Mouse (Mus musculus): ENCODE measurements at regions not wholly inside any gene's neighbourhood (a gene's known extent, or its start where the extent isn't known, plus 50 kb on each side); places are given as distances from the start of the nearest gene placed in this dataset.

GRCm38 (mm10) chr11:17637158-17637557, 316.5 kb downstream of the Etaa1 start:
- 70% methylated on average over 3 of the region's 3 CpGs for WGBS (ENCODE audit: insufficient replicate concordance)
- no peak overlapping the region for H3K27ac ChIP-seq (ENCODE audit: low read depth, low read length)
- no peaks in the 10 kb centered on the region for H3K9me3 ChIP-seq (replicated peaks; ENCODE audit: control insufficient read depth, low read length)
- H3K27me3 ChIP-seq (ENCODE audit: control insufficient read depth, insufficient read depth, low read length), result no peaks in the 10 kb centered on the region
- no peaks in the 10 kb centered on the region for H3K4me1 ChIP-seq (ENCODE audit: control insufficient read depth, insufficient read depth, low read length)
- H3K4me3 ChIP-seq (ENCODE audit: low read depth, low read length), result no peak overlapping the region
- no peak overlapping the region for H3K9ac ChIP-seq (ENCODE audit: low read depth, low read length)
- no peaks in the 10 kb centered on the region for H3K36me3 ChIP-seq (ENCODE audit: control insufficient read depth, insufficient read depth, low read length)
- no peak for ATAC-seq (replicated peaks; ENCODE audit: insufficient number of reproducible peaks, low FRiP score, low TSS enrichment)
- no peak overlapping the region for H3K4me2 ChIP-seq

- Histone ChIP-seq H3K36me3 (ENCODE audit: control insufficient read depth, insufficient read depth, low read length) (no peaks in the 10 kb centered on the region), H3K27me3 (ENCODE audit: control insufficient read depth, insufficient read depth, low read length) (no peaks in the 10 kb centered on the region), H3K9me3 (replicated peaks; ENCODE audit: control insufficient read depth, low read length) (no peaks in the 10 kb centered on the region), H3K27ac (ENCODE audit: low read depth, low read length) (no peak overlapping the region), H3K4me2 (no peak overlapping the region), H3K4me3 (ENCODE audit: low read depth, low read length) (no peak overlapping the region), H3K9ac (ENCODE audit: low read depth, low read length) (no peak overlapping the region), H3K4me1 (ENCODE audit: control insufficient read depth, insufficient read depth, low read length) (no peaks in the 10 kb centered on the region)
- ATAC-seq (replicated peaks; ENCODE audit: insufficient number of reproducible peaks, low FRiP score, low TSS enrichment), result no peak
- WGBS (ENCODE audit: insufficient replicate concordance), result 64% methylated on average over 7 of the region's 7 CpGs
Observed at GRCm38 (mm10) chr11:17639922-17640321, 313.8 kb downstream of the Etaa1 start.

- Histone ChIP-seq H3K27me3 (ENCODE audit: control insufficient read depth, insufficient read depth, low read length) (no peaks in the 10 kb centered on the region), H3K9ac (ENCODE audit: low read depth, low read length) (no peak overlapping the region), H3K27ac (ENCODE audit: low read depth, low read length) (no peak overlapping the region), H3K4me3 (ENCODE audit: low read depth, low read length) (no peak overlapping the region), H3K36me3 (ENCODE audit: control insufficient read depth, insufficient read depth, low read length) (no peaks in the 10 kb centered on the region), H3K4me1 (ENCODE audit: control insufficient read depth, insufficient read depth, low read length) (no peaks in the 10 kb centered on the region), H3K4me2 (no peak overlapping the region), H3K9me3 (replicated peaks; ENCODE audit: control insufficient read depth, low read length) (no peaks in the 10 kb centered on the region)
- no peak for ATAC-seq (replicated peaks; ENCODE audit: insufficient number of reproducible peaks, low FRiP score, low TSS enrichment)
Observed at GRCm38 (mm10) chr11:17647441-17647840, 306.2 kb downstream of the Etaa1 start.

- Histone ChIP-seq H3K4me3 (ENCODE audit: low read depth, low read length) (no peak overlapping the region), H3K4me2 (no peak overlapping the region), H3K36me3 (ENCODE audit: control insufficient read depth, insufficient read depth, low read length) (no peaks in the 10 kb centered on the region), H3K27me3 (ENCODE audit: control insufficient read depth, insufficient read depth, low read length) (no peaks in the 10 kb centered on the region), H3K9ac (ENCODE audit: low read depth, low read length) (no peak overlapping the region), H3K4me1 (ENCODE audit: control insufficient read depth, insufficient read depth, low read length) (no peaks in the 10 kb centered on the region), H3K27ac (ENCODE audit: low read depth, low read length) (no peak overlapping the region), H3K9me3 (replicated peaks; ENCODE audit: control insufficient read depth, low read length) (no peaks in the 10 kb centered on the region)
- 69% methylated on average over 4 of the region's 4 CpGs for WGBS (ENCODE audit: insufficient replicate concordance)
- ATAC-seq (replicated peaks; ENCODE audit: insufficient number of reproducible peaks, low FRiP score, low TSS enrichment), result no peak
Observed at GRCm38 (mm10) chr11:17651389-17652156, 302.1 kb downstream of the Etaa1 start.

- WGBS (ENCODE audit: insufficient replicate concordance), result 64% methylated on average over 2 of the region's 2 CpGs
- Histone ChIP-seq H3K4me1 (ENCODE audit: control insufficient read depth, insufficient read depth, low read length) (no peaks in the 10 kb centered on the region), H3K9me3 (replicated peaks; ENCODE audit: control insufficient read depth, low read length) (no peaks in the 10 kb centered on the region), H3K9ac (ENCODE audit: low read depth, low read length) (no peak overlapping the region), H3K36me3 (ENCODE audit: control insufficient read depth, insufficient read depth, low read length) (no peaks in the 10 kb centered on the region), H3K4me2 (no peak overlapping the region), H3K27me3 (ENCODE audit: control insufficient read depth, insufficient read depth, low read length) (no peaks in the 10 kb centered on the region), H3K27ac (ENCODE audit: low read depth, low read length) (no peak overlapping the region), H3K4me3 (ENCODE audit: low read depth, low read length) (no peak overlapping the region)
- no peak for ATAC-seq (replicated peaks; ENCODE audit: insufficient number of reproducible peaks, low FRiP score, low TSS enrichment)
Observed at GRCm38 (mm10) chr11:17655840-17656239, 297.8 kb downstream of the Etaa1 start.

GRCm38 (mm10) chr11:17657720-17658119, 296.0 kb downstream of the Etaa1 start:
- H3K4me2 ChIP-seq, result no peak overlapping the region
- ATAC-seq (replicated peaks; ENCODE audit: insufficient number of reproducible peaks, low FRiP score, low TSS enrichment), result no peak

GRCm38 (mm10) chr11:17658289-17658688, 295.4 kb downstream of the Etaa1 start:
- no peak for ATAC-seq (replicated peaks; ENCODE audit: insufficient number of reproducible peaks, low FRiP score, low TSS enrichment)
- no peak overlapping the region for H3K9ac ChIP-seq (ENCODE audit: low read depth, low read length)
- H3K9me3 ChIP-seq (replicated peaks; ENCODE audit: control insufficient read depth, low read length), result no peaks in the 10 kb centered on the region
- H3K36me3 ChIP-seq (ENCODE audit: control insufficient read depth, insufficient read depth, low read length), result no peaks in the 10 kb centered on the region
- no peaks in the 10 kb centered on the region for H3K4me1 ChIP-seq (ENCODE audit: control insufficient read depth, insufficient read depth, low read length)
- no peak overlapping the region for H3K4me3 ChIP-seq (ENCODE audit: low read depth, low read length)
- WGBS (ENCODE audit: insufficient replicate concordance), result 87% methylated on average over 3 of the region's 3 CpGs
- no peaks in the 10 kb centered on the region for H3K27me3 ChIP-seq (ENCODE audit: control insufficient read depth, insufficient read depth, low read length)
- no peak overlapping the region for H3K4me2 ChIP-seq
- H3K27ac ChIP-seq (ENCODE audit: low read depth, low read length), result no peak overlapping the region

More at GRCm38 (mm10) chr11:17657720-17658119, 296.0 kb downstream of the Etaa1 start:
- H3K9me3 ChIP-seq (replicated peaks; ENCODE audit: control insufficient read depth, low read length), result no peaks in the 10 kb centered on the region
- H3K4me3 ChIP-seq (ENCODE audit: low read depth, low read length), result no peak overlapping the region
- no peaks in the 10 kb centered on the region for H3K4me1 ChIP-seq (ENCODE audit: control insufficient read depth, insufficient read depth, low read length)
- no peak overlapping the region for H3K9ac ChIP-seq (ENCODE audit: low read depth, low read length)
- H3K27ac ChIP-seq (ENCODE audit: low read depth, low read length), result no peak overlapping the region
- H3K27me3 ChIP-seq (ENCODE audit: control insufficient read depth, insufficient read depth, low read length), result no peaks in the 10 kb centered on the region
- no peaks in the 10 kb centered on the region for H3K36me3 ChIP-seq (ENCODE audit: control insufficient read depth, insufficient read depth, low read length)
- 82% methylated on average over 3 of the region's 3 CpGs for WGBS (ENCODE audit: insufficient replicate concordance)

GRCm38 (mm10) chr11:17658717-17659116, 295.0 kb downstream of the Etaa1 start:
- no peak overlapping the region for H3K4me3 ChIP-seq (ENCODE audit: low read depth, low read length)
- 85% methylated on average over 4 of the region's 4 CpGs for WGBS (ENCODE audit: insufficient replicate concordance)
- H3K36me3 ChIP-seq (ENCODE audit: control insufficient read depth, insufficient read depth, low read length), result no peaks in the 10 kb centered on the region
- no peak overlapping the region for H3K27ac ChIP-seq (ENCODE audit: low read depth, low read length)
- no peak overlapping the region for H3K4me2 ChIP-seq
- ATAC-seq (replicated peaks; ENCODE audit: insufficient number of reproducible peaks, low FRiP score, low TSS enrichment), result no peak
- H3K4me1 ChIP-seq (ENCODE audit: control insufficient read depth, insufficient read depth, low read length), result no peaks in the 10 kb centered on the region
- H3K27me3 ChIP-seq (ENCODE audit: control insufficient read depth, insufficient read depth, low read length), result no peaks in the 10 kb centered on the region
- no peak overlapping the region for H3K9ac ChIP-seq (ENCODE audit: low read depth, low read length)
- no peaks in the 10 kb centered on the region for H3K9me3 ChIP-seq (replicated peaks; ENCODE audit: control insufficient read depth, low read length)

- 82% methylated on average over 5 of the region's 5 CpGs for WGBS (ENCODE audit: insufficient replicate concordance)
- Histone ChIP-seq H3K9ac (ENCODE audit: low read depth, low read length) (no peak overlapping the region), H3K4me3 (ENCODE audit: low read depth, low read length) (no peak overlapping the region), H3K9me3 (replicated peaks; ENCODE audit: control insufficient read depth, low read length) (no peaks in the 10 kb centered on the region), H3K27ac (ENCODE audit: low read depth, low read length) (no peak overlapping the region), H3K4me1 (ENCODE audit: control insufficient read depth, insufficient read depth, low read length) (no peaks in the 10 kb centered on the region), H3K36me3 (ENCODE audit: control insufficient read depth, insufficient read depth, low read length) (no peaks in the 10 kb centered on the region), H3K4me2 (no peak overlapping the region), H3K27me3 (ENCODE audit: control insufficient read depth, insufficient read depth, low read length) (no peaks in the 10 kb centered on the region)
- no peak for ATAC-seq (replicated peaks; ENCODE audit: insufficient number of reproducible peaks, low FRiP score, low TSS enrichment)
Observed at GRCm38 (mm10) chr11:17663893-17664292, 289.8 kb downstream of the Etaa1 start.

All from heart, embryonic 11.5 days (tissue).